Mouse (Mus musculus): Measurements from ENCODE around the gene Gm16503. TPM values are rescaled to one million over a fixed set of nuclear protein-coding genes. Genes with fewer than 3 reads are reported as not detected.
"Not testable (repeated sequence)": the region's sequence is repeated elsewhere in the genome, so short reads cannot be mapped to it uniquely, and the experiment has no call there.

Gene Gm16503
- 0.32 and 0.64 TPM in 2 replicates for polyA plus RNA-seq (2016; fragmentation: Nextera tagmentation; extraction: Ambion mirVana)

DNA sequence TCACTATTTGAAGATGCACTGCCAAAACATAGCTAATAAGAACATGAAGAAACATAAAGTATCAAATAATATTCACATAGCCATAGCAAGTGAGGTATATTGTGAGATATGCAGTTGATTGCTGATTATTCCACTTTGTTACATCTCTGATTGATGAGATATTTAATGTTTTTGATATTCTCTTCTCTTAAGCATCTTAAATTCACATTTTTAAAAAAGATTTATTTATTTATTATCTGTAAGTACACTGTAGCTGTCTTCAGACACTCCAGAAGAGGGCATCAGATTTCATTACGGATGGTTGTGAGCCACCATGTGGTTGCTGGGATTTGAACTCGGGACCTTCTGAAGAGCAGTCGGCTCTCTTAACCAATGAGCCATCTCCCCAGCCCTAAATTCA, at the start of gene Gm16503:
Gene Gm16503, plus strand, starts transcription at position 301 of the 400 bp plus-strand sequence.
- H3K27me3 ChIP-seq; ATAC-seq (ENCODE audit: low FRiP score); H3K4me3 ChIP-seq; H3K36me3 ChIP-seq; H3K27ac ChIP-seq; H3K4me1 ChIP-seq; H3K4me2 ChIP-seq (replicated peaks); H3K9ac ChIP-seq: not testable (repeated sequence)
- peaks cover 53% of the 10 kb centered on the region for H3K9me3 ChIP-seq (replicated peaks)
- WGBS, result 89% methylated on average over 3 of the region's 3 CpGs

GRCm38 (mm10) chr4:147492117-147492516, 47.9 kb upstream of the Gm16503 start, which contains the start of gene Zfp982:
Zfp982 (plus strand) TSS chr4:147492417.
- not testable (repeated sequence) for H3K27me3 ChIP-seq; H3K9ac ChIP-seq; ATAC-seq (ENCODE audit: low FRiP score); H3K4me2 ChIP-seq (replicated peaks); H3K27ac ChIP-seq; H3K36me3 ChIP-seq; H3K4me1 ChIP-seq; H3K4me3 ChIP-seq
- WGBS, result 91% methylated on average over 7 of the region's 7 CpGs
- H3K9me3 ChIP-seq (replicated peaks), result peaks cover 29% of the 10 kb centered on the region

DNA sequence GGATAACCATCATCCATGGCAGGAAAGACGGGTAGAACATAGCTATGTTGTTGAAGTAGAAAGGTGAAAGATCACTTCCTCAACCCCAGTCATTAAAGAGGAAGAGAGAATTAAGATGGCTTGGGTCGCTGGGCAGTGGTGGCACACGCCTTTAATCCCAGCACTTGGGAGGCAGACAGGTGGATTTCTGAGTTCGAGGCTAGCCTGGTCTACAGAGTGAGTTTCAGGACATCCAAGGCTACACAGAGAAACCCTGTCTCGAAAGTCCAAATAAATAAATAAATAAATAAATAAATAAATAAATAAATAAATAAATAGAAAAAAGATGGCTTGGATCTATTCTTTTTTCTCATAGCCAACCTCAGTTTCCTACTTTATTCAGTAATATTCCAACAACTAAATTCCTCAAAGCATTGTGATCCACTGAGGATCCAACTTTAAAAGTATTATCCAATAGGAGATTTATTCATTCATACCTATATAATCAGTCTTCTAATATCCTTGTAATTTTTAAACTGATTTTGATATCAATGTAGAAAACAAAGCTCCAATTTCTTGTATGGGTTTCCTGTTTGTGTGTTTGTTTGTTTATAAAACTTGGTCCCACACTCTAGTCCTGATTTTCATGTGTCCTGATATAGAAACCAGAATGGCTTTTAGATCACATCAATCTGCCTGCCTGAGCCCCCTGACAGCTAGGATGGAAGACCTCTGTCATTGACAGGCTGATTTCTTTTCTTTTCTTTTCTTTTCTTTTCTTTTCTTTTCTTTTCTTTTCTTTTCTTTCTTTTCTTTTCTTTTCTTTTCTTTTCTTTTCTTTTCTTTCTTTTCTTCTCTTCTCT, 41.0 kb upstream of the Gm16503 start:
- not testable (repeated sequence) for H3K9me3 ChIP-seq (replicated peaks); H3K9ac ChIP-seq; H3K4me2 ChIP-seq (replicated peaks); H3K27ac ChIP-seq; H3K4me3 ChIP-seq; H3K36me3 ChIP-seq; H3K4me1 ChIP-seq; H3K27me3 ChIP-seq; ATAC-seq (ENCODE audit: low FRiP score)
- WGBS, result 87% methylated on average over 5 of the region's 5 CpGs

DNA sequence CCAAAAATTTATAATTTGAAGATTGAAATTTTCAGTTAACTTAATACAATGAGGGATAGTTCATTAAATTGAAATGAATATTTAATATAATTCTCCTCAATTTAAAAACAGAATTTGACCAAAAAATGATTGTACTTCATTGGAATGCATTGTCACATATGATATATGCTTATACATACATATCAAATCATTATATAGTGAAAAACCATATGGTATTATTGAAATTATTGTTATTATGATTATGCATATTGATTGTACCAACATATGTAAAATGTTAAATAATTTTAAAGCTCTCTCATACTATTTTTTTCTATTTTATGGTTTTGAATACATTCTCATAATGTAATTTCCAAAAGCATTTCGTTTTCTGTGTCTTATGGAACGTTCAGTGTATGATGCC, 30.8 kb upstream of the Gm16503 start:
- Histone ChIP-seq H3K27ac (no peak overlapping the region), H3K27me3 (no peaks in the 10 kb centered on the region), H3K9ac (no peak overlapping the region), H3K4me3 (no peak overlapping the region), H3K36me3 (peaks cover 3% of the 10 kb centered on the region; the same call in 1 of the 2 replicates), H3K4me2 (replicated peaks) (no peak overlapping the region), H3K4me1 (no peaks in the 10 kb centered on the region), H3K9me3 (replicated peaks) (peaks cover 21% of the 10 kb centered on the region)
- 86% methylated on average over 2 of the region's 2 CpGs for WGBS
- ATAC-seq (ENCODE audit: low FRiP score), result no peak

DNA sequence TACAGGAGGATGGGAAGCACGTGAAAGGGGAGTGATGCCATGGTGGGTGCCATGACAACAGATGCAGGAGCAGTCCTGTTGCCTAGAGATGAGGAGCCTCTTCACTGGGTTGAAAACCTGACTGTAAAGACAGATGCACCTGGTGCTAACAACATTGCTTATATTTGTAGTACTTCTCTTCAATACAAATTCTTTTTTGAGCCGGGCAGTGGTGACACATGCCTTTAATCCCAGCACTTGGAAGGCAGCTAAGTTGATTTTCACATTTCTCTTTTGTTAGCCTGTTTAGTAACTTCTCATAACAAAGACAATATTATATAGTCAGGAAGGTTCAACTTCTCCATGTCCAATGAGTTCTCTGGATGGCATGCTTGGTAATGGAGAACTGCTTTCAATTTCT, 21.0 kb upstream of the Gm16503 start:
- no peak overlapping the region for H3K4me2 ChIP-seq (replicated peaks)
- peaks cover 68% of the 10 kb centered on the region for H3K9me3 ChIP-seq (replicated peaks)
- WGBS, result 76% methylated on average over 2 of the region's 2 CpGs
- H3K9ac ChIP-seq, result no peak overlapping the region
- no peak overlapping the region for H3K4me3 ChIP-seq
- H3K36me3 ChIP-seq, result no peaks in the 10 kb centered on the region
- no peaks in the 10 kb centered on the region for H3K4me1 ChIP-seq
- ATAC-seq (ENCODE audit: low FRiP score), result peak; percentile 27
- no peak overlapping the region for H3K27ac ChIP-seq
- H3K27me3 ChIP-seq, result no peaks in the 10 kb centered on the region

DNA sequence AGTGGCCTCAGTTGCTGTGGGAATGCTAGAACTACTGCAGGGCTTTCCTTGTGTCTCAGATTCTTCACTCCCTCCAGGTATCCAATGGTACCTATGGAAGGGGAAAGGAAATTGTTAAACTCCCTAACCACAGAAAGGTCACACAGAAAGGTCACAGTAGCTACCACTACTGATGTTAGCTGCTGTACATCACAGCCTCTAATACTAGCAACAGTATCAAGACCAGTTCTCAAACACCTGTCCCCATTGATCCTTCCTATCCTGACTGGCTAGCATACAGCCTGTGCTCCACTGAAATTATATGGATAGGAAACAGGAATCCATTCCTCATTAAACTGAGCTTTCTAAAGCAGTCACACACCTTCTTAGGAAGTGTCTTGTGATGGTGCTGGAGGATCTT, 19.9 kb upstream of the Gm16503 start:
- no peaks in the 10 kb centered on the region for H3K4me1 ChIP-seq
- H3K9me3 ChIP-seq (replicated peaks), result peaks cover 70% of the 10 kb centered on the region
- H3K4me2 ChIP-seq (replicated peaks), result no peak overlapping the region
- H3K9ac ChIP-seq, result no peak overlapping the region
- H3K36me3 ChIP-seq, result no peaks in the 10 kb centered on the region
- H3K27ac ChIP-seq, result no peak overlapping the region
- no peak overlapping the region for H3K4me3 ChIP-seq
- no peaks in the 10 kb centered on the region for H3K27me3 ChIP-seq
- 0 out of 2 replicates have a peak, but pooled peaks have one; percentile 7 for ATAC-seq (ENCODE audit: low FRiP score)

GRCm38 (mm10) chr4:147525125-147525524, 14.9 kb upstream of the Gm16503 start:
- Histone ChIP-seq H3K36me3 (no peaks in the 10 kb centered on the region), H3K27me3 (no peaks in the 10 kb centered on the region), H3K4me3 (no peak overlapping the region), H3K4me1 (no peaks in the 10 kb centered on the region), H3K9me3 (replicated peaks) (peaks cover 66% of the 10 kb centered on the region), H3K27ac (no peak overlapping the region), H3K4me2 (replicated peaks) (no peak overlapping the region), H3K9ac (no peak overlapping the region)
- no peak for ATAC-seq (ENCODE audit: low FRiP score)
- WGBS, result 84% methylated on average over 1 of the region's 1 CpGs

DNA sequence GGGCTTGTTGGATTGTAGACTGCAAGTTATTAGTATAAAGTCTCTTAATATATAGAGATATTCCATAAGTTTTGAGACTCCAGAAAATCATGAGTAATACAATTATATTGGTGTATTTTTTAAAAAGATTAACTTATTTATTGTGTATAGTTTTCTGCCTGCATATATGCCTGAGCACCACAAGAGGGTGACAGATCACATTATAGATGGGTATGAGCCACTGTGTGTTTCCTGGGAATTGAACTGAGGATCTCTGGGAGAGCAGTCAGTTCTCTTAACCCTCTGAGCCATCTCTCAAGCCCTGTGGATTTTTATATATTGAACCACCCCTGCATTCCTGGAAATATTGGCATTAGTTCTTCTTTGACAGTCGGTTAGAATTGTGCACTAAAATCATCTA, 9.7 kb upstream of the Gm16503 start:
- Histone ChIP-seq H3K9ac (no peak overlapping the region), H3K4me2 (replicated peaks) (no peak overlapping the region), H3K9me3 (replicated peaks) (peaks cover 35% of the 10 kb centered on the region), H3K4me3 (no peak overlapping the region), H3K27ac (no peak overlapping the region), H3K36me3 (no peaks in the 10 kb centered on the region), H3K4me1 (no peaks in the 10 kb centered on the region), H3K27me3 (no peaks in the 10 kb centered on the region)
- ATAC-seq (ENCODE audit: low FRiP score), result no peak
- 88% methylated on average over 1 of the region's 1 CpGs for WGBS

GRCm38 (mm10) chr4:147535916-147536315, 4.1 kb upstream of the Gm16503 start:
- not testable (repeated sequence) for H3K27ac ChIP-seq; H3K9ac ChIP-seq; H3K4me2 ChIP-seq (replicated peaks); ATAC-seq (ENCODE audit: low FRiP score); H3K4me1 ChIP-seq; H3K27me3 ChIP-seq; H3K36me3 ChIP-seq; H3K4me3 ChIP-seq
- peaks cover 47% of the 10 kb centered on the region for H3K9me3 ChIP-seq (replicated peaks)

GRCm38 (mm10) chr4:147537702-147538101, 2.3 kb upstream of the Gm16503 start:
- H3K27ac ChIP-seq, result no peak overlapping the region
- no peak overlapping the region for H3K9ac ChIP-seq
- ATAC-seq (ENCODE audit: low FRiP score), result no peak
- H3K4me3 ChIP-seq, result no peak overlapping the region
- H3K27me3 ChIP-seq, result no peaks in the 10 kb centered on the region
- no peaks in the 10 kb centered on the region for H3K36me3 ChIP-seq
- no peak overlapping the region for H3K4me2 ChIP-seq (replicated peaks)
- WGBS, result 83% methylated on average over 2 of the region's 2 CpGs
- H3K9me3 ChIP-seq (replicated peaks), result peaks cover 49% of the 10 kb centered on the region
- H3K4me1 ChIP-seq, result no peaks in the 10 kb centered on the region

- no peaks in the 10 kb centered on the region for H3K27me3 ChIP-seq
- H3K9ac ChIP-seq, result no peak overlapping the region
- H3K36me3 ChIP-seq, result no peaks in the 10 kb centered on the region
- no peaks in the 10 kb centered on the region for H3K4me1 ChIP-seq
- no peak for ATAC-seq (ENCODE audit: low FRiP score)
- H3K4me3 ChIP-seq, result no peak overlapping the region
- no peak overlapping the region for H3K27ac ChIP-seq
- peaks cover 45% of the 10 kb centered on the region for H3K9me3 ChIP-seq (replicated peaks)
- no peak overlapping the region for H3K4me2 ChIP-seq (replicated peaks)
Measured at GRCm38 (mm10) chr4:147541105-147541504, 1.1 kb downstream of the Gm16503 start.

GRCm38 (mm10) chr4:147553071-147553470, 13.1 kb downstream of the Gm16503 start, which contains the start of gene Zfp985:
Zfp985 (plus strand) TSS chr4:147553277.
- H3K36me3 ChIP-seq; ATAC-seq (ENCODE audit: low FRiP score); H3K27ac ChIP-seq; H3K4me2 ChIP-seq (replicated peaks); H3K4me3 ChIP-seq; H3K27me3 ChIP-seq; H3K9ac ChIP-seq; H3K4me1 ChIP-seq: not testable (repeated sequence)
- peaks cover 21% of the 10 kb centered on the region for H3K9me3 ChIP-seq (replicated peaks)
- WGBS, result 81% methylated on average over 5 of the region's 5 CpGs

DNA sequence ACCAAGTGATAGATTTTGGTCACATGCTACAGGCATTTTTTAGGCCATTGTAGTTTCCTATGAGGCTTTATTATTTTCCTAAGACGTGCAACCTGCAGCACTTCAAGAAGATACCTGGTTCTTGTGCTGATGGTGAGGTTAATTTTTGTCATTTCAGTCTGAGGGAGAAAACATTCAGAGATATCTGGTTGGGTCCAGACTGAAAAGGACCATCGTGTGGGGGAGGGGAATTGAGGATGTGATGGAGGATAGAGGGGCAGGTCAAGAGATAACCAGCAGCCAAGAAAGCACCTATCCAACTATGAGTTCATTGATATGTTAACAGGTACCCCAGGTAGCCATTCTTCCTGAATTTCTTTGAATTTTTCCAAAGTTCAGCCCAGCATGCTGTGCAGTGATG, 14.3 kb downstream of the Gm16503 start:
- H3K4me1 ChIP-seq; H3K27me3 ChIP-seq; H3K4me2 ChIP-seq (replicated peaks); H3K27ac ChIP-seq; H3K9ac ChIP-seq; H3K36me3 ChIP-seq; H3K4me3 ChIP-seq; ATAC-seq (ENCODE audit: low FRiP score): not testable (repeated sequence)
- 81% methylated on average over 2 of the region's 2 CpGs for WGBS
- H3K9me3 ChIP-seq (replicated peaks), result peaks cover 21% of the 10 kb centered on the region

Measured in hindbrain, embryonic 12.5 days (tissue).